Mouse (Mus musculus) lung, postnatal 36 days (tissue): Measurements from ENCODE around the gene Atp13a5.

ENCODE experiments used
- DNase-seq: peaks from one replicate; pipeline ENCODE4 v3.0.0; 2022; ENCODE audit warnings: mixed read lengths

Atp13a5 gene

DNA sequence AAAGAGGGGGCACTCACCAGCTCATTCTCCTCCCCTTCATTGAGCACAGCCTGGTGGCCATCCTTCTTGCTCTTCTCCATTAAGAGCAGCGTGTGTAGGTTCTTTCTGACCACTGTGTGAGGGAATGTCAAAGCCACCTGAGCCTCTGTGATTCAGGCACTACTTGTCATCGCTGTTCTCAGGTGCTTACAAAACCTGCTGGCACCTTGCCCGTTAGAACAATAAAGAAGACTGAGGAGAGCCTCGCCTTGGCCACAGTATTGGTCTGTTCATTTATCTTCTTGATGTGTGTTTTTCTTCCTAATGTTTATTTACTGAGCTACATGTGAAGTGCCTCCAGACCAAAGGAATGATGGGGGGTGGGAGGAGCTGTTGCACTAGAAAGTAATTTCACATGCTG, at the start of gene Atp13a5:
TSS of gene Atp13a5 (minus strand) at position 275 of the 400 bp plus-strand sequence.
- DNase-seq = peak; percentile 74

DNA sequence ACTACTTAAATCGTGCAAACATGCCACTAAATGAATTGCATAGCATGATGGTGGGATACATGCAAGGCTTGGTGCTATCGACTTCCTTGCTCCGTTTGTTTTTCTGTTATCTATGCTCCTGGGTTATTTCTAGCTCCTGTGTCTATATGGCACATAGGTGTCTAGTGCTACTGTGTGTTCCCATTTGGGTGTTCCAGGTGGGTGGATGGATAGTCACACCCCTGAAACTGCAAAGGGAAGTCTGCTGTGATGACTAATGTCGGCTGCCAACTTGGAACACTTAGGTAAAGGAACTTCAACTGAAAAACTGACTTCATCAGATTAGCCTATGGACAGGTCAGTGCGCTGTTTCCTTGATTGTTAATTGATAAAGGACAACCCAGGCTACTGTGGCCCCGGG, 36.3 kb upstream of the Atp13a5 start:
- no peak for DNase-seq

DNA sequence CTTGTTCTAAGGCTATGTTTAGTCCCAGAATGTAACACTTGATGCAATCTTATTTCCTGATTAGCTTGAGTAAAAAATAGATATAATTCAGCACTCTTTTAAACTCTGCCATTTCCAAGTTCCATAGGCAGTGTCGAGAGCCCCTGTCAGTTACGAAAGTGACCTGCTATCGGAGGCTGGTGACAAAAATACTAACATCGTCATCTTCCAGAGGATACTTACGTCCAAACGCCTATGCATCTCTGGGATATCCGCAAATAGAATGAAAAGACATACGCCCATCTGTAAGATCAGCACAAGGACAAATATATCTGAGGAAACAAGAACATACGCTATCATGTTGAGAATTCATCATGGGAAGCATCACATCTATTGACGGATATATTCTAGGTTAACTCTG, 28.8 kb upstream of the Atp13a5 start:
- DNase-seq = no peak

- DNase-seq = no peak
Observed at GRCm38 (mm10) chr16:29399079-29399478, 20.5 kb upstream of the Atp13a5 start.

DNA sequence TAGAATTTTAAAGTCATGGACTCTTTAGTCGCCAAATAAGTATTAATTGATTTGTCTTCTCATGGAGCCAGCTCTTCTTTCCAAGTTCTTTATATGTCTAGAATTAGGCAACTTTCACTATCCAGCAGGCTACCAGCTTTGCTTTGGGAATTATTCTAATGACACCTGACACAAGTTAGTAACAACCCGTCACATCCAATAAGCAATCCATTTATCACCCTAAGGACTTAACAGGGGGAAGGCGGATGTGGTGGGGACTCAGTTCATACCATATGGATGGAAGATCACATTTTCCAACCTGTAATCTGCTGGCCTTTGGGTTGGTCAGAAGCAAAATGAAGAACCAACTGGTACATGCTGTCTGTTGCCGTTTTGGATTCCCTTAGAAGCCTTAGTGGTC, 6.2 kb upstream of the Atp13a5 start:
- DNase-seq = no peak

GRCm38 (mm10) chr16:29374636-29375035, 3.9 kb downstream of the Atp13a5 start:
- DNase-seq = no peak

GRCm38 (mm10) chr16:29331351-29332044, 47.0 kb downstream of the Atp13a5 start:
- no peak for DNase-seq

DNA sequence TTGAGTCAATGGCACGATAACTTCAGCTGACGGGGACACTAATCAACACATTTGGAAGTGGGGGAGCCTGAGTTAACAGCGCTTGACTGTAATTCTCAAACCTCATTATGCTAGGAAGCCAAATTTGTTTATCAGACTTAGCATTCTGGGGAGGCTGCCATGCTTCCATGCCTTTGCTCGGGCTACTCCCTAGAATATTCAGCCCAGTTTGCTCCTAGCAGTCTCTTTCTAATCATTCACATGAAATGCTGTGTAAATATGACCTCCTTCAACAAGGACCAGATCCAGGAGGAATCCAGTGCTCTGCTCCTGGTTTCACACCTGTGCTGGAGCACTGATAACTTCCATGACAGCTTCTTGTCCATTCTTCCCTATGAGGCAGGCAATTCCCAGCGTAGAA, 47.6 kb downstream of the Atp13a5 start:
- DNase-seq = no peak

GRCm38 (mm10) chr16:29329213-29329612, 49.3 kb downstream of the Atp13a5 start:
- no peak for DNase-seq

DNA sequence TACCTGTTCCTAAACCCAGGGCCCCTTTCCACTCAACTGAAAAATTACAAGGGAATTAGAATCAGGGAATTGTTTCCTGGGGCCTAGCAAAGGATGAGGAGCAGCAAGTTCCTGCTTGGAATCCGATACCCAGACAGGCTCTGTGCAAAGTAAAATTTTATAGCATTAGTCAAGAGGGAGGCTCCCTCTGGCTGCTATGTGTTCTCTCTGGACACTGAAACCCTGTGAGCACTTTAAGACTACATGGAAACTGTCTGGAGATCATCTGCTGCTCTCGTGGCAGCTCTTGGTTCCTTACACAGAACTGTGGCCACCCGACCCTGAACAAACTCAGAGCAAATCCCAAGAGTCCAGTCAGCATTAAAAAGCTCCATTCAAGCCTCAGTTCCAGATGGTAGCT, 50.6 kb downstream of the Atp13a5 start:
- DNase-seq = no peak

DNA sequence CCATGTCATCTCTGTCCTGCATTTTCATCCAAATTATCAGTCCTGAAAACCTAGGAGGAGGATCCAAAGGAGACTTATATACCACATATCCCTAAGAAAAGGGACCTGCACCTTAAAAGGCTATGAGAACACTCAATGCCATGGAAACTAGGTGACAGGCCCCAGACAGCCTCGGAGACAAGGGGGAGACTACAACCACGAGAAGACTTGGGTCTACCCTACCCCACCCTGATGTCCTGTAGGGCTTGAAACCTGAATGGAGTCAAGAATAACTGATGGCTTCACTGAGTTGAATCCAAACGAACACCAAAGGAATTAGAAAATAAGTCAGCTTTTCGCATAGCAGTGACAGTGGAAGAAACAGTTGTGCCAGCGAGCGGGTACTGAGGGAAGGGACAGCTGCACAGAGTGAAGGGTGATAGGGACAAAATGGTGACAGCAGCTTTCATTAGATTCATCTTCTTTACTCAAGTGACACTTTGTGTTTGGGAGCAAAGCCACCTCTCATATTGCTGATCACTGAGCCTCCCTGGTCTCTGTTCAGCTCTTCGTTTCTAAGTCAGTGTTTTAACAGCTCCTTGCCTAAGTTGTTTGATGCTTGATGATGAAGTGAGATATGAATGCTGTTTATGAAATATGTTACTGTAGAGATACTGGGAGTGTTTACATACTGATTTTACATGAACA, 53.2 kb downstream of the Atp13a5 start:
- DNase-seq = no peak

- no peak for DNase-seq
Observed at GRCm38 (mm10) chr16:29320717-29321116, 57.8 kb downstream of the Atp13a5 start.

DNA sequence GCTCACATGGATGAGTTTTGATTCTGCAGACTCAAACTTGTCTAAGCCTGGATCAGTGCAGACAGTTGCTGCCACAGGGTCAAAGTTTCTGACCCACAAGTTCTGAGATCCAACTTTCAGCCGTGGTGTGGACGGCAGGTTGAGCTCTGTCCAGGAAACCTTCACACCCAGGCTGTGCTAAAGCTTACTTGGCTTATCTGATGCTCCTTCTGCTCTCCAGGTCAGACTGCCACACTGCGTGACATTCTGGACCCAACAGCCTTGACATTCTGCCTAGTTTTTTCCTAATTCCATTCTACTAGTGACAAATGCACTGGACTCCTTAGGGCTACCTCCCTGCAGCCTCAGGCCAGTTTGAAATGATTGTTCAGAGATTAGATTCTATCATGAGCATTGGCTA, 63.1 kb downstream of the Atp13a5 start:
- no peak for DNase-seq

DNA sequence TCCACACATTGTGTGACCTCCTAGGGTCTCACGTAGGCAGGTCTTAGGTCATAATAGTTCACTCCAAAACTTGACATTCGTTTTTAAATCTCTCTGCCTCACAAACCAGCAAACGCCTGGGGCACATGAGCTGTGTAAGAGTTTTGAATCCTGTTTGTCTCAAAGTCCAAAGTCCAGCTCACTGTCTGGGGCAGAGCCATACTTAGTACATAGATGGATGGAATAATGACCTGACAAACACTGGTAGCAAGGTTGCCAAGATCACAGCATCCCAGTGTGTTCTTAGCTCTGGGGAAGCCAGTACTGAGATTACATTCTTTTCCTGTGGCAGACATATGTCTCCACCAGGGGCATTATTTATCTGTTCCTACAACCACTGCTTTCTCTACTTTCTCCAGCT, 63.5 kb downstream of the Atp13a5 start:
- DNase-seq = no peak

DNA sequence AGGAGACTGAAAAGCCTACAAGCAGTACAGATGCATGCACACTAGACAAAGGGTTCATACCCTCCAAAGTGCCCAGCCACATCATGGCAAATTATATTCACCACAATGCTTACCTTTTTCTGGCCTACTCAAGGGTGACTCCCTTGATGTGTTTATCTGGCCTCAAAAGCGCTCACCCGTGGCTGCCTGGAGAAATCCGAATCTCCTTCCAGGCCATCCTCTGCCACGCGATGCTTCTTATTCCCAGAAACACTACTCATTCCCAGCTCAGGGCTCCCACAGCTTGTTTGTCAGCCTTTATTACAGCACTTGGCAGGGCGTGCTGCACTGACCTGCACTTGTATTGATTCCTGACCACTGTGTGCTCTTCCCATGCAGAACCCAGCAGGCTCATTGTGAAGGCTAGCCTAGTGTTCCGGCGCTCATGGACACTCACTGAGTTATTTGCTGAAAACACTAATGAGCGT, 80.9 kb downstream of the Atp13a5 start:
- no peak for DNase-seq

DNA sequence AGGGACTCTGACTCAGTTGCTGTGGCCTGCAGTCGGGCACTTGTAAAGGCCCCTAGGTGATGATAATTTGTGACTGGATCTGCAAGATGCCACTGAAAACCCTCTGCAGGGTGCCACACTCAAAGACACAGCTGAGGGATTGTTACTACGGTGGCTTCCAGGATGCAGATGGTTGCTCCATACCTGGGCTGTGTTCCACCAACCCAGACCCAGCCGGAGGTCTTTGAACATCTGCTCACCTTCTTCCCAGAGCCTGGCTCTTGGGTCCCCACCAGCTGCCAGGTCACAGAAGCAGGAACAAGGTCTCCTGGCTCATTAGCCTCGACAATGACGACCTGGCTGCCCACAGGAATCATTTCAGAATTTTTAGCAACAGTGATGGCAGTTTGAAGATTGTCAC, 97.8 kb downstream of the Atp13a5 start:
- no peak for DNase-seq

- peak; percentile 55 for DNase-seq
Observed at GRCm38 (mm10) chr16:29254325-29254724, 124.2 kb downstream of the Atp13a5 start.

GRCm38 (mm10) chr16:29235951-29236350, 142.6 kb downstream of the Atp13a5 start:
- no peak for DNase-seq

DNA sequence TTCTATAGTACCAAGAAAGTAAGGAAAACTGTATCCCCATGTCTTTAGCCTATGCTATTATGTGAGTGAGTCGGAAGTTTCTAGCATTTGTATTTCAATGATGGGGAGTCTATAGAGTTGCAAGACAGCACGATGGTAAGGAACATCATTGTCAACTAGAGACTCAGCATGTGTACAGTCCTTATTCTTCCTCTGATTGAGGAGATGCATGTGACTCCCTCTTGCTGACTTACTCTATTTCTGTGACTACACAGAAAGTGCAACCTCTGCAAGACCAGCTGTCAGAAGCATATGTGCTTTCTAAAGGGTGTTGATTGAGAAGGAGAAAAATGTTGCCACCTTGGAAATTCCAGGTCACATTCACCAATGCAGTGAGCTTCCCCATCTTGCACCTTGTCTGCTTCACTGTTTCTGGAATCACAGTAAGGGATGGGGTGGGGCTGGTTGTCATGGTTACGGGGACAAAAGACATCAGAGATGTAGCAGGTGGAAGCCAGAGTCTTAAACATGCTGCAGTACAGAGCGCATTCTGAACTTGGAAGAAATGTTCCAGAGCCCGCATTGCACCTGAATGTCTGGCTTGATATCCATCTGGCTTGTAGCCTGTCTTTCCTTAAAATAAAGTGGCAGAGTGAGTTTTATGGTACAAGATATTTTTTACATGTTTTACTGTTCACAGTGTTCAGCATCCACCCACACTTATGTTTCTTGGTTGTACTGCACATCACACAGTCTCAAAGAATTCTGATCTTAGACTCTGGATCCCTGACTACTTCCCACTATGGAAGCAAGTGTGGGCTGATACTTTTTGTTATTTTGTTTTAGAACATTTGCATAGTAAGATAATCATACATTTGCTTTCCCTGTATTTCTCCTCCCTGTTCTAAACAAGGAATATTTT, 161.9 kb downstream of the Atp13a5 start:
- DNase-seq = no peak

GRCm38 (mm10) chr16:29209605-29210411, 168.7 kb downstream of the Atp13a5 start, which contains the start of gene Hrasls:
Gene Hrasls, plus strand, starts transcription at chr16:29209695.
- DNase-seq = no peak

DNA sequence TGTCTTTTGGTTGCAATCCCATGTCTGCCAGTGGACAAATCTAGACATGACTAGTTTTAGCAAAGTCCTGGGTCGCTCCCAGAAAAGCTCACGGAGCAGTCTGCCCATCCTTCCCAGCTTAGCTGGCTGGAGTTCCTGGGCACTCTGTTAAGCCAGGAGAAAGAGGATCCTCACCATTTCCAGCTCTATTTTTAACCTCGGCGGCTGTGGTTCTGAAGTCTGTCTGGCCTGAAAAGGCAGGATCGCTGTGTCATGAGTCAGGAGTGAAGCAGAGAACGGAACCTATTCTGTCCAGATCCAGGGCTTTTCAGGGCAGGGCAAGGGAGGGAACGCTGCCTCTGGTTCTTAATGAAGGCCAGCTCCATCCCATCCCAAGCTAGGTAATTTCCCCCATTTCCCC, 169.7 kb downstream of the Atp13a5 start:
- no peak for DNase-seq

GRCm38 (mm10) chr16:29205581-29205980, 173.0 kb downstream of the Atp13a5 start:
- no peak for DNase-seq

DNA sequence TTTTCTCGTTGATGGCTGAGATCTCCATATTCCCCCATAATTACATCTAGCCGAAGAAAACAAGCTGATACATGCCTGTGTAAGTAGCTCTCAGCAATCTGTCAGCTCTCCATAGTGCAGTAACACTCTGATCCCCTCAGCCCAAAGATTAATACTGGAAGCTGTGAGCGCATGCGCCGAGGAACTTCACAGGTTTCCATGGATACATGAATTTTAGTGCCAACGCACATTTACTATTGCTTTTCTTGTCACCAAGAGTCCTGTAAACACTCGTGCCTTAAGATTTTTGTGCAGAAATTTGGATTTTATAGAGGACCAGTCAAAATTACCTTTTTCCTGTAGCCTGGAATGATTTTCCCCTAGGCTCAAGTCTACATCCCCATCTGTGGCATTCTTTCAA, 173.7 kb downstream of the Atp13a5 start:
- DNase-seq = no peak
